Mouse (Mus musculus) kidney, adult 8-10 months (tissue): ENCODE results near the gene Zfp827.

ENCODE experiments used
- DNase-seq, 2 experiments: peaks; one replicate each; pipeline ENCODE4 v3.0.0; 2022

The Zfp827 gene

DNA sequence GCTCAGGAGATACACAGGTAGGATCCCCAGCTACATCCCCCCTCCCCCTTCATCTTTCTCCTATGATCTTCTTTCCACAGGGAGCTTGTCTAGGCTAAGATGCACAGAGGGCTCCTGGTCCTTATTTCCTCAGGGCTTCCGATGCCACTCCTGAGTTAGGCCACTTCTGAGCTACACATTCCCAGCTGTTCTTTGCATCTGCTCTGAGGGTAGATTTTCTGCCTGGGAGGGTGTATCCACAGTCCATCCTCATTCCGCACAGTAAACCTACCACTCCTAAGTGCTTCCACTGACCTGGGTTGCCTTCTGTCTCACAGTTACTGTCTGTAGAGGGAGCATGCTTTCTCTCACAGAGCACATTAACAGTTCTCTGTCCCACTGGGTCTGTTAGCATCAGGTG lies 37.7 kb downstream of the Zfp827 start:
- DNase-seq, result no peak

- DNase-seq, result no peak
Measured at GRCm38 (mm10) chr8:79067812-79068630, 39.8 kb downstream of the Zfp827 start.

DNA sequence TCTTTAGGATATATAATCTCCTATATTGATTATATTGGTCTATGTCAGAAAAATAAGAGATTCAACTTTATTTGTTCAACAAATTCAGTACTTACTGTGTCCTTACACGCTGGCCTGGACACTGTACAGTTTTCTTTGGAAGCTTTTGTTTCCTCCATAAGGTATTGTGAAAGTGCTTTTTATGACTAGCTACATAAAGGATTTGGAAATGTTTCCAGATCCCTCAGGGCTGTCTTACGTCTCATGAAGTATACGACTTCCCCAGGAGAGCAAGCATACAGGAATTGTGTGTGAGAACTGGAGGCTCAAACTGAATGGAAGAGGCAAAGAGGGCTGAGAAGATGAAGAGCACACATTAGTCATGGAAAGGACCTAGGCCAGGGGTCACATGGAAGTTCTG lies 45.1 kb downstream of the Zfp827 start:
- DNase-seq, result no peak

DNA sequence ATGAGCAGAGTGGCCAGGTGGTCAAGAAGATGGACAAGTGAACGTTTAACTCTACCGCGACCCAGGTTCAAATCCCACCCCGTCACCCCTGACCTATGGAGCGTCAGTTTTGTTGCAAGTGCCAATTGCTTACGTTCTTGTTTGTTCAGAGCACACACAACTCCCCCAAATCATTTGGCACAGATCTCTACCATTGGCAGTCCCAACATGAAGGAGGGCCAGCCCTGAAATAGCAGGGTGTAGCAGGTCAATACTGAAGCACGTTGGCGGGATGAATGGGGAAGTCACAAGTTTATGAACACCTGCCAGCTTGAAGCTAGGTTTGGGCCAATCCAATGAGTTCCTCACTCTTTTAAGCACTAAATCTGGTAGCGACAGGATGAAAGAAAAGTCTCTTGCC lies 46.7 kb downstream of the Zfp827 start:
- DNase-seq, result no peak

DNA sequence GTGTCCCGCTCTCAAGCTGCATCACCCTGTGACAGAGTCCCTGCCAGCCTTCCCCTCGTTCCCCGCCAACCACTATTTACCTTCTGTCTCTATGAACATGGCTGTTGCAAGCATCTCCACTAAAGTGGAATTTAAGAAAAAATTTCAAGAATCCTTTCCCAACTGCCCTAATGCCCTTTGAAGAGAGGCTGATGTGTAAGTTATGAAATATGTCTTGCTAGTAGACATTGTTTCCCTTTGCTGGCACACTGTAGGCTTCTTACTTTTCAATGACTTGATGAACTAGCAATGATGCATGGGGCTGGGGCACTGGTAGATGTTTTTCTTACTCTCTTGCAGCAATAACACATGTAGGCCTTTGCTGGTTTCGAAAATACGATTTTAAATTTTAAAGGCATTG lies 49.0 kb downstream of the Zfp827 start:
- DNase-seq, result no peak

GRCm38 (mm10) chr8:79078556-79079195 lies 50.4 kb downstream of the Zfp827 start:
- no peak for DNase-seq

GRCm38 (mm10) chr8:79079196-79079561 lies 50.9 kb downstream of the Zfp827 start:
- no peak for DNase-seq

GRCm38 (mm10) chr8:79080096-79080739 lies 52.0 kb downstream of the Zfp827 start:
- peak in 1 of 2 experiments; percentile 54 for DNase-seq

GRCm38 (mm10) chr8:79081333-79081732 lies 53.1 kb downstream of the Zfp827 start:
- no peak for DNase-seq

DNA sequence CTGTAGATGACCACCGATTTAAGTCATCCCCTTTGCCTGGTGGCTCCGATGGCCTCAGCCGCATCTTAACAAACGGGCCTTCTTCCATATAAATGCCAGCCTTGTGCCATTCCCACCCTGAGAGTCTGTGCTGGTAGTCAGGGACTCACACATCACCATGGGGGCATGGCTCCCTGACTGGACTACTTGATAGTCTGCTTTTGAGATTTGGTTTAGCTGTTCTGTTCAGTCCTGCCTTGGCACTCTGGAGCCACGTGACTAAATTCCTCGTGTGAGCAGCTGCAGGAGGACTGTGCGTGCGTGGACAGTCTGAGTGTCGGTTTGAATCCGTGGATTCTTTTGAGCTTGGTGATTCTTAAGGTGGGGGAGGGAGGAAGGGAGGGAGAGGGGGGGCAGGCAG lies 53.7 kb downstream of the Zfp827 start:
- DNase-seq, result no peak

DNA sequence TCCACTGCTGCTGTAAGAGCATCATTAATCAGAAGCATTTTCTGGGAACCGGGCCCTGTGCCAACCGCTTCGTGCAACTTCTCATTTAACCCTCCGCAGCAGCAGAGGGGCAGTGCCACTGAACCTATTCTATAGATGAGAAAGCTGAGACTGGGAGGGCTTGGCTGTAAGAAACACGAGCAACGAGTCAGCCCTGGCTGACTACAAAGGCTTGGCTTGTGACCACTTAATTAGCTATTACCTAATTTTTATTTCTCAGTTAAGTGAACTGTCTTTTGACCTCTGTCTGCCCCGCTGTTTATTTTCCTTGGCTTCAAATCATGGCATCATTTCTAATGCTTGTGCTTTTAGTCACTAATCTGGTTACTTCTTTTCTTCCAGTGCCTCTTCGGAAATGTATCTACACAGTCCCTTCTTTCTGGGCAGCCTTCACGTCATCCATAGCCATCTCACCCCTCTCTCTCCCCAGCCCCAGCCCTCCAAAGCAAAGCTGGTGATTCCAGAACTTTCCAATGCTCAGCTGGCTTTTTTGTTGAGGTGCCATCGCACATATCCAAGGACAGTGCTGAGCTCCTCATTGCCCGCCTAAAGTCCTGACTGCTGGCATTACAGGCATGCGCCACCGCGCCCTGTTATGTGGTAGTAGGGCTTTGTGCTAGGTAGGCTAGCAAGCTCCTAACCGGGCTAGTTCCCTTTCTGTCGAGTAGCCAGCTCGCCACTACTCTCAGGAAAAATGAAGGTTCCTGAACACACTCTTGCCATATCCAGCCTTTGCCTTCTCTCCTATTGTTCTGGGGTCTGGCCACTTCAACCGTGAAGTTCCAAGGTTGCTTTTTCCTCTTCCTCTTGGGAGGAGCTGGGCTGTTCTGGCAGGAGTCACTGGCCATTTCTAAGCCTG lies 55.5 kb downstream of the Zfp827 start:
- peak; percentile 57 to 61 for DNase-seq

DNA sequence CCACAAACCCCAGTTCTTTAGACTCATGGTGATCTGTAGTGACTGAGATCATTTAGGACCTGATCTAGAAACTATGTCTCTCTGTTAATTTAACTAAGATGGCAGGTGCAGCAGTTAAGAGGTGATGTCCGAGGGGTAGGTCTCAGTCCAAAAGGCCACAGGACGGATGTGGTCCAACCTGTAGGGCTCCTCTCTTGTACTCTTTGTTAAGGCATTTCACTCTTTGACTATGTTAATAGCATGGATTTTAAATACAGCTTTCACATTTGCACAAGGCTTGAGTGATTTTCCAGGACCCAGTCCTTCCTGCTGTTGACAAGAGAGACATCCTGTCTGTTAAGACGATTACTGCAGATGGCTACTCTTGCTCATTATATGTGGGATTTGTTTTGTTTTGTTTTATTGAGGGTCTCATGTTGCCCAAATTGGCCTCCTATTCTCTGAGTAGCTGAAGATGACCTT lies 56.2 kb downstream of the Zfp827 start:
- no peak for DNase-seq

DNA sequence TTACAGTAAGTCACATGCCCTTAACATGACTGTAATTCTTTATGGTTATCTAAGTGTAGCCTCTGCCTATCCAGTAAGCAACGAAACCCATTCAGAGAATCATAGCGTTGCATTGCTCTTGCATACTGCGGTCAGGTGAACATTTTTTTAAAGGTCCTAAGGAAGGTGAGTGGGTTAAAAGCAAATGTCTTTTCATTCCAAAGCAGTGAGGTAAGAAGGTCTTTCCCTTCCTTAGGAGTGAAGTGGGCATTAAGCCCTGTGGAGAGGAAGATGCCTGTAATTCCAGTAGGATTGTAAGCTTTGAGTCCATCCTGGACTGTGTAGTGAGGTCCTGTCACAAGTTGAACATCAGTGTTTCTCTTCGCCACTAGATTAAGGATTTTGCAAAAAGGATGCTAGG lies 66.2 kb downstream of the Zfp827 start:
- no peak for DNase-seq

GRCm38 (mm10) chr8:79095162-79095561 lies 66.9 kb downstream of the Zfp827 start:
- no peak for DNase-seq

DNA sequence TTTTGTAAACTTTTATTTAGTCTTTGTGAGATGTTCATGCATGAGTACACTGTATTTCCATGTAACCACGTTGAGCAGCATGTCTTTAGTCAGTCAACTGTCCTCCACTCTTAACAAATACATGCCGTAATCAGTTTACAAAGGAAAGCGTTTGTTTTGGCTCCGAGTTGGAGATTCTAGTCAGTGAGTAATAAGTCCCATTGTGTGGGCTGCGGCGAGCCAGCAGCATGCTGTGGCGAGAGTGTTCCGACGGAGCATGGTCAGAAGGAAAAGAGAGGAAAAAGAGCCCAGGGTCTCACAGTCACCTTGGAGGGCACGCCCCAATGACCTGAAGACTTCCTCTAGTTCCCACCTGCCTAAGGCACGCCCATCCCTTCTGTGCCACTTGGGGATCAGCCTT lies 68.7 kb downstream of the Zfp827 start:
- no peak for DNase-seq

- DNase-seq, result no peak
Measured at GRCm38 (mm10) chr8:79102707-79103106, 74.5 kb downstream of the Zfp827 start.

DNA sequence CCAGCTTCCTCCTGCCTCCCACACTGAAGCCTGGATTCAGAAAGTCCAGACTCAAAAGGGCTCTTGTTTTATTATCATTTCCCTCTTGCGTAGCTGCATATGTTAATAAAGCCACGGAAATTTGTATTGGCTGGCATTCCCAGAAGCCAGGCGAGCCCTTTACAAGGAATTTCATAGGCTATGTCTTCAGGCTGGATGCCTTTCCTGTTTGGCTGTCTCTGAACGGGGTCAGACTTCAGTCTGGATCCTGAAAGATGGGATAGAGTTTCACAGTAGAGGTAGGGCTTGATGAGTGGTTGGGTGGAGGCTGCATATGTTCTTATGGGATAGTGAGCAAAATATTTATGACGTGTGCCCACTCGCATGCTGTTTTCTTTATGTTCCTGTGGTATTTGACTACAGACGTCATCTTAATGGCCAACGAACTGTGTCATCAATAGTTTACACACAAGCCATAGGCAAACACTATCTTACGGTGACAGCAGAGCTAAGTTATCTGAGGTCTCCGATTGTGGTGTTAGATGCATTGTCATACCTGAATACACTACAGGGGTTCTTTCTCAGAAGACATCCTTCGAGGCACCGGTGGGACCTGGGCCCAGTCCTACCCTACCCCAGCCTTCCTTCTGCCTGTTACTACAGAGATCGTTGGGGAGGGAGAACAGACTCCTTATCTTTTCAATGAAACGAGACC lies 75.1 kb downstream of the Zfp827 start:
- DNase-seq, result no peak

GRCm38 (mm10) chr8:79103923-79104580 lies 75.8 kb downstream of the Zfp827 start:
- DNase-seq, result peak in 1 of 2 experiments; percentile 23

- DNase-seq, result no peak
Measured at GRCm38 (mm10) chr8:79104634-79105033, 76.4 kb downstream of the Zfp827 start.

- DNase-seq, result no peak
Measured at GRCm38 (mm10) chr8:79105186-79105585, 76.9 kb downstream of the Zfp827 start.

DNA sequence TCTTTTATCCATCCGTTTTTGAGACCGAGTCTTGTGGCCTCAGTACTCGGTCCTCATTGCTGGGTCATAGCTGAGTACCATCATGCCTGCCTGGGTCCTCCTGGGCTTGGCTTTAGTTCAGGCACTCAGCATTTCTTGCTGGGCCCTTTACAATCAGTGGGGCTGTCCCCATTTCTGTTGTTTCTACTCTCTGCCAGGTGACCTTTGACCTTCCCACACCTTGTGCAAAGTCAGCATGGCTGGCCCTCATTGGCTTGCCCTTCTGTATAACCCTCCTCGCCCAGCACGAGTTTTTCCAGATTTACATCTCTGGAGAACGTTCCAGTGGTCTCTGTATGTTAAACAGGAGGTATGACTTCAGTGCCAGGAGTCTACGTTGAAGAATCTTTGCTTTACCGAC lies 83.2 kb downstream of the Zfp827 start:
- peak; percentile 32 to 35 for DNase-seq

DNA sequence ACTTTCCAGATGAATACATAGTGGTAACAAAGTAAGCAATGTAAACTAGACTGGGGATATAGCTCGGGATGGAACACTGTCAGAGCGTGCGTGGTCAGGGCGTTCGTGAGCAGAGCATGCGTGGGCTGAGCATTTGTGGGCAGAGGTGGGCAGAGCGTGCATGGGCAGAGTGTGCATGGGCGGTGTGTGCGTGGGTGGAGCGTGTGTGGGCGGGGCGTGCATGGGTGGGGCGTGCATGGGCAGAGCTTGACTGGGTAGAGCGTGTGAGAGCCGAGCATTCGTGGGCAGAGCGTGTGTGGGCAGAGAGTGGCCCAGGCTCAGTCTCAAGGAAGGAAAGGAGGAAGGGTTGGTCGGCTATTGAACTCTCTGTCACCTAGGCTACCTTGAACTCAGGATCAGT lies 84.2 kb downstream of the Zfp827 start:
- DNase-seq, result no peak
